Mouse (Mus musculus): ENCODE results near the gene Cbfa2t3. TPM values are rescaled to one million over a fixed set of nuclear protein-coding genes. Genes with fewer than 3 reads are reported as not detected.

The Cbfa2t3 gene
- total and polyA plus RNA-seq, 3 experiments = 10.9 to 22.3 (median 21.8) TPM

DNA sequence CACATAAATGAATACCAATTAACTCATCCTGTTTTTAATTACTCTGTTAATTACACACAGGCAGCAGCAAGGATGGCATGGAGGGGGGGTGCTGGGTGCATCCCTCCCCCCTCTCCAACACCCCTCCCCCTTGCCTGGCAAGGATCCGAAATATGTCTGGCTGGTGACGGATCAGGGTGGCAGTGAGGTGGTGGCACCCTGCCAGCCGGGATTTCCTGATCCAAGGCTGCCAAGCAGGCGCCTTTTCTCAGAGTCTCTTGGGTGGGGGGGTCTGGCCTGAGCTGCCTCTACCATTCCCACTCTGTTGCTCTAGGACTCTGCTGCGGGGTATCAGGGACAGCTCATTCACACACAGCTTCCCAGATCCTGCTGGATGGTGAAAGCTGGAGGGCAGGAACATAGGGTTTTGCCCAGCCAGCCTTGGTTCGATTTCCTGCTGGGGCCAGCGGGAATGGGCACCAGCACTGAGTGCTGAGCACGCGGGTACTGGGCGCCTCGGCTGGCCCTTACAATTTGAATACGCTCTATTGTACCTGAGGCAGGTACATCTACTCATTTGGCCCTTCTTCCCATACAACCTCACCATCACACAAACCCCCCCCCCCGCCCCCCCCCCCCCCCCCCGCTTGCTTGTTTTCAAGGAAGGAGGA is 33.1 kb downstream of the Cbfa2t3 start:
- DNase-seq = peak; percentile 79 to 80
- peaks cover 64% of the 10 kb centered on the region for H3K4me1 ChIP-seq (ENCODE audit: control insufficient read depth, insufficient read depth, low read length)
- H3K27ac ChIP-seq = peak overlapping the region; percentile 90
- H3K36me3 ChIP-seq (ENCODE audit: control insufficient read depth, insufficient read depth, low read length) = no peaks in the 10 kb centered on the region
- H3K4me3 ChIP-seq = 0 out of 2 replicates have a peak overlapping the region, but pooled peaks have one; percentile 19
- TF ChIP-seq CTCF (IDR thresholded peaks at IDR 0.05) (no peak), POLR2A (IDR thresholded peaks at IDR 0.05; ENCODE audit: insufficient read depth, low read depth, low read length) (no peak), EP300 (IDR thresholded peaks at IDR 0.05; ENCODE audit: insufficient read depth, low read depth, low read length) (no peak)
- intact Hi-C loops (cut with DNase I) = loop anchor here (2.0 kb wide), 1 partner anchor 47 kb away; no protein-coding TSS in a partner anchor
- peaks cover 6% of the 10 kb centered on the region for H3K79me2 ChIP-seq (replicated peaks; ENCODE audit: control insufficient read depth, insufficient read depth, low read length)
- 18% methylated on average over 12 of the region's 14 CpGs for WGBS
- H3K27me3 ChIP-seq (ENCODE audit: control insufficient read depth, insufficient read depth, low read length) = no peaks in the 10 kb centered on the region
- H3K9ac ChIP-seq (ENCODE audit: low read depth, low read length) = peak overlapping the region; percentile 47

GRCm38 (mm10) chr8:122665221-122665620 is 33.7 kb downstream of the Cbfa2t3 start:
- Histone ChIP-seq H3K79me2 (replicated peaks; ENCODE audit: control insufficient read depth, insufficient read depth, low read length) (peaks cover 5% of the 10 kb centered on the region), H3K27me3 (ENCODE audit: control insufficient read depth, insufficient read depth, low read length) (no peaks in the 10 kb centered on the region), H3K9ac (ENCODE audit: low read depth, low read length) (no peak overlapping the region), H3K4me3 (peak overlapping the region; percentile 15; the same call in 1 of the 2 replicates), H3K36me3 (ENCODE audit: control insufficient read depth, insufficient read depth, low read length) (no peaks in the 10 kb centered on the region), H3K4me1 (ENCODE audit: control insufficient read depth, insufficient read depth, low read length) (peaks cover 62% of the 10 kb centered on the region), H3K27ac (peak overlapping the region; percentile 90)
- TF ChIP-seq CTCF (IDR thresholded peaks at IDR 0.05) (peak; percentile 40), EP300 (IDR thresholded peaks at IDR 0.05; ENCODE audit: insufficient read depth, low read depth, low read length) (peak; percentile 97), POLR2A (IDR thresholded peaks at IDR 0.05; ENCODE audit: insufficient read depth, low read depth, low read length) (peak; percentile 69)
- 23% methylated on average over 8 of the region's 8 CpGs for WGBS
- intact Hi-C loops (cut with DNase I) = loop anchor here (2.0 kb wide), 1 partner anchor 48 kb away; no protein-coding TSS in a partner anchor
- peak; percentile 79 to 88 for DNase-seq

- Histone ChIP-seq H3K4me1 (ENCODE audit: control insufficient read depth, insufficient read depth, low read length) (peaks cover 64% of the 10 kb centered on the region), H3K79me2 (replicated peaks; ENCODE audit: control insufficient read depth, insufficient read depth, low read length) (peaks cover 5% of the 10 kb centered on the region), H3K4me3 (no peak overlapping the region), H3K9ac (ENCODE audit: low read depth, low read length) (no peak overlapping the region), H3K27ac (peak overlapping the region; percentile 90), H3K36me3 (ENCODE audit: control insufficient read depth, insufficient read depth, low read length) (no peaks in the 10 kb centered on the region), H3K27me3 (ENCODE audit: control insufficient read depth, insufficient read depth, low read length) (no peaks in the 10 kb centered on the region)
- no peak for DNase-seq
- 63% methylated on average over 5 of the region's 5 CpGs for WGBS
- TF ChIP-seq EP300 (IDR thresholded peaks at IDR 0.05; ENCODE audit: insufficient read depth, low read depth, low read length) (no peak), CTCF (IDR thresholded peaks at IDR 0.05) (no peak), POLR2A (IDR thresholded peaks at IDR 0.05; ENCODE audit: insufficient read depth, low read depth, low read length) (no peak)
- intact Hi-C loops (cut with DNase I) = loop anchor here (2.0 kb wide), 1 partner anchor 49 kb away; no protein-coding TSS in a partner anchor
Measured at GRCm38 (mm10) chr8:122663670-122664069, 35.2 kb downstream of the Cbfa2t3 start.

DNA sequence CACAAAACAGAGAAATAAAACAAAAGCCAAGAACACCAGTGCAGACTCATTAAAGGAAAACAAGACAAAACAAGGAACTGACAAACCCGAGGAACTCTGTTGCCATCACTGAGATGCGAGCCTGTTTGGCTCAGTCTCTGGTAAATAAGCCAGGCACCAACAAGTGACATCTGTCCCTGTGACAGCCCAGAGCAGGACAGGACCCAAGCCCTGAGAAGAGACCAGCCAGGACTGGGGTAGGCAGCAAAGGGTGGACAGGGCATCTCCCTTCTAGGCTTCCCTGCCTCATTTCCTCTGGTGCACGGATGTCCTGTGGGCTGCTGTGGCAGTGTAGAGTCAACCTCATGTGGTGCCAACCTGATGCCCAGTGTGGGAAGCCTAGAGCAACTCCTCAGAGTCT is 35.8 kb downstream of the Cbfa2t3 start:
- H3K9ac ChIP-seq (ENCODE audit: low read depth, low read length) = no peak overlapping the region
- H3K4me1 ChIP-seq (ENCODE audit: control insufficient read depth, insufficient read depth, low read length) = peaks cover 67% of the 10 kb centered on the region
- TF ChIP-seq EP300 (IDR thresholded peaks at IDR 0.05; ENCODE audit: insufficient read depth, low read depth, low read length) (no peak), CTCF (IDR thresholded peaks at IDR 0.05) (no peak), POLR2A (IDR thresholded peaks at IDR 0.05; ENCODE audit: insufficient read depth, low read depth, low read length) (no peak)
- intact Hi-C loops (cut with DNase I) = no loop called here
- peaks cover 5% of the 10 kb centered on the region for H3K79me2 ChIP-seq (replicated peaks; ENCODE audit: control insufficient read depth, insufficient read depth, low read length)
- WGBS = 28% methylated on average over 3 of the region's 3 CpGs
- no peaks in the 10 kb centered on the region for H3K36me3 ChIP-seq (ENCODE audit: control insufficient read depth, insufficient read depth, low read length)
- H3K27ac ChIP-seq = peak overlapping the region; percentile 90
- no peaks in the 10 kb centered on the region for H3K27me3 ChIP-seq (ENCODE audit: control insufficient read depth, insufficient read depth, low read length)
- no peak overlapping the region for H3K4me3 ChIP-seq
- no peak for DNase-seq

GRCm38 (mm10) chr8:122661894-122662293 is 37.0 kb downstream of the Cbfa2t3 start:
- H3K4me1 ChIP-seq (ENCODE audit: control insufficient read depth, insufficient read depth, low read length) = peaks cover 66% of the 10 kb centered on the region
- WGBS = 87% methylated on average over 2 of the region's 2 CpGs
- no peaks in the 10 kb centered on the region for H3K27me3 ChIP-seq (ENCODE audit: control insufficient read depth, insufficient read depth, low read length)

DNA sequence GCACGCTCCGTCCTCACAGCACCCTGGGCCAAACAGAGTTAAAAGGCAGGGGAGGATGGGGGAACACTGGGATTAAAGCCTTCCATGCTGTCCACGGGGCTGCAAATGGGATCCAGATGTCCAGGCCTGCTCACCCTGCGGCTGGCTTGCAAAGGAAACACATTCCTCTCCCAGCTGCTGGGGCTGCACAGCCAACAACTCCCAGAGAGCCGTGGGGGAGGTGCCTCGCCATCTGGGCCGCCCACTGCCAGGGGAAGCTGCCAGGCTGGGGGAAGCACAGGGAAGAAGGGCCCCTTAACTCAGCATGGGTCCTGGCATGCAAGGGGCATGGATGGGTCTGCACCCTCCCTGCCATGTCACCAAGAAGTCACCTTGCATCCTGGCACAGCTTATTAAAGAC is 37.8 kb downstream of the Cbfa2t3 start:
- intact Hi-C loops (cut with DNase I) = loop anchor here (2.0 kb wide), 1 partner anchor 16 kb away; no protein-coding TSS in a partner anchor
- peaks cover 6% of the 10 kb centered on the region for H3K79me2 ChIP-seq (replicated peaks; ENCODE audit: control insufficient read depth, insufficient read depth, low read length)
- H3K36me3 ChIP-seq (ENCODE audit: control insufficient read depth, insufficient read depth, low read length) = no peaks in the 10 kb centered on the region
- H3K9ac ChIP-seq (ENCODE audit: low read depth, low read length) = no peak overlapping the region; the same call in 1 of the 2 replicates
- 12% methylated on average over 7 of the region's 7 CpGs for WGBS
- peak; percentile 83 to 84 for DNase-seq
- peaks cover 64% of the 10 kb centered on the region for H3K4me1 ChIP-seq (ENCODE audit: control insufficient read depth, insufficient read depth, low read length)
- no peak overlapping the region for H3K4me3 ChIP-seq
- no peaks in the 10 kb centered on the region for H3K27me3 ChIP-seq (ENCODE audit: control insufficient read depth, insufficient read depth, low read length)
- TF ChIP-seq POLR2A (IDR thresholded peaks at IDR 0.05; ENCODE audit: insufficient read depth, low read depth, low read length) = no peak
- no peak for TF ChIP-seq CTCF (IDR thresholded peaks at IDR 0.05)
- peak; percentile 90; the same call in 1 of the 2 replicates for TF ChIP-seq EP300 (IDR thresholded peaks at IDR 0.05; ENCODE audit: insufficient read depth, low read depth, low read length)
- H3K27ac ChIP-seq = peak overlapping the region; percentile 67

More at GRCm38 (mm10) chr8:122661894-122662293, 37.0 kb downstream of the Cbfa2t3 start:
- Histone ChIP-seq H3K79me2 (replicated peaks; ENCODE audit: control insufficient read depth, insufficient read depth, low read length) (peaks cover 5% of the 10 kb centered on the region), H3K9ac (ENCODE audit: low read depth, low read length) (no peak overlapping the region), H3K36me3 (ENCODE audit: control insufficient read depth, insufficient read depth, low read length) (no peaks in the 10 kb centered on the region), H3K4me3 (no peak overlapping the region), H3K27ac (no peak overlapping the region; the same call in 1 of the 2 replicates)
- intact Hi-C loops (cut with DNase I) = loop anchor here (2.0 kb wide), 1 partner anchor 15 kb away; no protein-coding TSS in a partner anchor
- DNase-seq = no peak
- TF ChIP-seq CTCF (IDR thresholded peaks at IDR 0.05) (no peak), POLR2A (IDR thresholded peaks at IDR 0.05; ENCODE audit: insufficient read depth, low read depth, low read length) (no peak), EP300 (IDR thresholded peaks at IDR 0.05; ENCODE audit: insufficient read depth, low read depth, low read length) (no peak)
